Mouse (Mus musculus): ENCODE data around the gene Wnt5b. TPM values are rescaled to one million over a fixed set of nuclear protein-coding genes. Genes with fewer than 3 reads are reported as not detected.

Wnt5b gene
- total RNA-seq (2017), result 0.48 TPM in 1 of 3 replicates, not detected in the others

- ATAC-seq (replicated peaks; ENCODE audit: insufficient number of reproducible peaks, low FRiP score, low TSS enrichment, poor library complexity, severe bottlenecking), result no peak
Measured at GRCm38 (mm10) chr6:119543803-119544517, at the start of gene Wnt5b. Gene Wnt5b, minus strand, starts transcription at chr6:119544347.

GRCm38 (mm10) chr6:119590872-119591271, 46.7 kb upstream of the Wnt5b start:
- ATAC-seq (replicated peaks; ENCODE audit: insufficient number of reproducible peaks, low FRiP score, low TSS enrichment, poor library complexity, severe bottlenecking), result no peak

- ATAC-seq (replicated peaks; ENCODE audit: insufficient number of reproducible peaks, low FRiP score, low TSS enrichment, poor library complexity, severe bottlenecking), result no peak
Measured at GRCm38 (mm10) chr6:119587897-119588296, 43.8 kb upstream of the Wnt5b start.

GRCm38 (mm10) chr6:119587454-119587853, 43.3 kb upstream of the Wnt5b start:
- no peak for ATAC-seq (replicated peaks; ENCODE audit: insufficient number of reproducible peaks, low FRiP score, low TSS enrichment, poor library complexity, severe bottlenecking)

- ATAC-seq (replicated peaks; ENCODE audit: insufficient number of reproducible peaks, low FRiP score, low TSS enrichment, poor library complexity, severe bottlenecking), result no peak
Measured at GRCm38 (mm10) chr6:119585652-119586375, 41.7 kb upstream of the Wnt5b start.

GRCm38 (mm10) chr6:119584061-119584460, 39.9 kb upstream of the Wnt5b start:
- ATAC-seq (replicated peaks; ENCODE audit: insufficient number of reproducible peaks, low FRiP score, low TSS enrichment, poor library complexity, severe bottlenecking), result no peak

GRCm38 (mm10) chr6:119583165-119583564, 39.0 kb upstream of the Wnt5b start:
- ATAC-seq (replicated peaks; ENCODE audit: insufficient number of reproducible peaks, low FRiP score, low TSS enrichment, poor library complexity, severe bottlenecking), result no peak

GRCm38 (mm10) chr6:119576706-119577105, 32.6 kb upstream of the Wnt5b start:
- no peak for ATAC-seq (replicated peaks; ENCODE audit: insufficient number of reproducible peaks, low FRiP score, low TSS enrichment, poor library complexity, severe bottlenecking)

GRCm38 (mm10) chr6:119575331-119575730, 31.2 kb upstream of the Wnt5b start:
- no peak for ATAC-seq (replicated peaks; ENCODE audit: insufficient number of reproducible peaks, low FRiP score, low TSS enrichment, poor library complexity, severe bottlenecking)

GRCm38 (mm10) chr6:119572296-119572695, 28.1 kb upstream of the Wnt5b start:
- ATAC-seq (replicated peaks; ENCODE audit: insufficient number of reproducible peaks, low FRiP score, low TSS enrichment, poor library complexity, severe bottlenecking), result no peak

- ATAC-seq (replicated peaks; ENCODE audit: insufficient number of reproducible peaks, low FRiP score, low TSS enrichment, poor library complexity, severe bottlenecking), result no peak
Measured at GRCm38 (mm10) chr6:119570797-119571196, 26.6 kb upstream of the Wnt5b start.

- ATAC-seq (replicated peaks; ENCODE audit: insufficient number of reproducible peaks, low FRiP score, low TSS enrichment, poor library complexity, severe bottlenecking), result no peak
Measured at GRCm38 (mm10) chr6:119568339-119568738, 24.2 kb upstream of the Wnt5b start.

GRCm38 (mm10) chr6:119565451-119566379, 21.6 kb upstream of the Wnt5b start:
- ATAC-seq (replicated peaks; ENCODE audit: insufficient number of reproducible peaks, low FRiP score, low TSS enrichment, poor library complexity, severe bottlenecking), result no peak

- no peak for ATAC-seq (replicated peaks; ENCODE audit: insufficient number of reproducible peaks, low FRiP score, low TSS enrichment, poor library complexity, severe bottlenecking)
Measured at GRCm38 (mm10) chr6:119562558-119562957, 18.4 kb upstream of the Wnt5b start.

GRCm38 (mm10) chr6:119558855-119559254, 14.7 kb upstream of the Wnt5b start:
- ATAC-seq (replicated peaks; ENCODE audit: insufficient number of reproducible peaks, low FRiP score, low TSS enrichment, poor library complexity, severe bottlenecking), result no peak

GRCm38 (mm10) chr6:119554439-119554838, 10.3 kb upstream of the Wnt5b start:
- ATAC-seq (replicated peaks; ENCODE audit: insufficient number of reproducible peaks, low FRiP score, low TSS enrichment, poor library complexity, severe bottlenecking), result no peak

- ATAC-seq (replicated peaks; ENCODE audit: insufficient number of reproducible peaks, low FRiP score, low TSS enrichment, poor library complexity, severe bottlenecking), result no peak
Measured at GRCm38 (mm10) chr6:119544518-119544864, 344 bp upstream of the Wnt5b start.

GRCm38 (mm10) chr6:119543456-119543802, 718 bp downstream of the Wnt5b start:
- no peak for ATAC-seq (replicated peaks; ENCODE audit: insufficient number of reproducible peaks, low FRiP score, low TSS enrichment, poor library complexity, severe bottlenecking)

- ATAC-seq (replicated peaks; ENCODE audit: insufficient number of reproducible peaks, low FRiP score, low TSS enrichment, poor library complexity, severe bottlenecking), result no peak
Measured at GRCm38 (mm10) chr6:119535867-119536266, 8.3 kb downstream of the Wnt5b start.

All from monocyte, adult 5-6 weeks (primary cell).